Mouse (Mus musculus) CH12.LX (cell line): Measurements from ENCODE around the gene Lrch3.

ENCODE experiments used
- CTCF ChIP-seq, 2 experiments: IDR thresholded peaks in 1 of 2; conservative IDR thresholded peaks in 1 of 2; 2 replicates each; pipeline ENCODE4 v1.5.1; 2011 to 2012; ENCODE audit warnings: low read depth in 2 of 2, low read length in 2 of 2, improper control_type of control experiment in 1 of 2, inconsistent platforms in 1 of 2, mild to moderate bottlenecking in 1 of 2, moderate library complexity in 1 of 2
- HCFC1 ChIP-seq: IDR thresholded peaks from 2 replicates; pipeline ENCODE4 v1.6.1; 2012; ENCODE audit warnings: low read depth, mild to moderate bottlenecking, inconsistent platforms, low read length, improper control_type of control experiment
- POLR2A ChIP-seq: IDR thresholded peaks from 2 replicates; pipeline ENCODE4 v1.6.1; 2011; ENCODE audit warnings: low read depth, mild to moderate bottlenecking, improper control_type of control experiment, low read length
- POLR2AphosphoS2 ChIP-seq: IDR thresholded peaks from 2 replicates; pipeline ENCODE4 v1.6.1; 2011; ENCODE audit warnings: low read depth, low read length, improper control_type of control experiment
- USF2 ChIP-seq: conservative IDR thresholded peaks from 2 replicates; pipeline ENCODE4 v1.6.1; 2011; ENCODE audit warnings: low read depth, low read length, improper control_type of control experiment

GRCm38 (mm10) chr16:32889881-32890280, 24.0 kb upstream of the Lrch3 start:
- TF ChIP-seq POLR2A = no peak
- TF ChIP-seq HCFC1 = no peak
- TF ChIP-seq CTCF (conservative IDR thresholded peaks at IDR 0.05 in 1 of 2, IDR thresholded peaks at IDR 0.05 in 1 of 2; ENCODE audit: low read depth in 2 of 2, low read length in 2 of 2) = peak in 1 of 2 experiments; percentile 24; a peak in 1 of 4 replicates
- TF ChIP-seq POLR2AphosphoS2 = no peak
- no peak for TF ChIP-seq USF2
